Mouse (Mus musculus): Measurements from ENCODE around the gene Csmd2.

Csmd2 gene

DNA sequence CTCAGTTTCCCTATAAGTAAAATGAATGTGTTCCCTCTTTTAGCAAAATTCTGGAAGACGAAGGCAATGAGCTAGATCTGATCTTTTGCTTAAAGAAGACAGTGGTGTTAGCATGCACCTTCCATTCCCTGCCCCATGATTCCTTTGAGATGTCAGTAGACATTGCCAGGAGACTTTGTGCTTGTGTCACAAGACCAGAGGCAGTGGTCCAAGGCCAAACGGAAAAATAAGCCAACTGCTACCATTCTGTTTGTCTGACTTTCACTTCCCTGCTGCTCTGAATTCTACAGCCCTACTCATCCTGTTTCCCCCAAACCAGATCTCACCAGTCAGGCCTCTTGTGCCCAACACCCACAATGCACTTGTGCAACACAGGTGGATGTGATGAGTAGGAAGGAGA lies 427.1 kb downstream of the Csmd2 start:
- DNase-seq (ENCODE audit: extremely low spot score): no peak

- DNase-seq (ENCODE audit: extremely low spot score): no peak
Observed at GRCm38 (mm10) chr4:128419988-128420617, 432.4 kb downstream of the Csmd2 start.

DNA sequence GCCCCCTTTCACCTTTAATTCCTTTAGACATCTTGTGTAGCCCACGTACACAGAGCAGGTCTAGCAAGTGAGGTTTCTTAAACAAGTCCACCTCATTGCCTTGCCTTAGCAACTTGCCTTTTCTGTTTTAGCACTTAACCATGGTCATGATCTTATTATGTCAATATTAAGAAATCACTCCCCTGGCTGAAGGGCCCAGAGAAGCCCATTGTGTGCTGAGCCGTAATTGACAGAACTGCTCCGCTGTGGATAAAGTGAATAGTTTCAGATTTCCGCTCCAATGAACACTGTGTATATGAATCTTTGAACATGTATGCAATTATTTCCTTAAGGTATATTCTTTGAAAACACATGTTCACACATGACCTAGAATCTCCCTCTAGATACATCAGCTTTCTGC lies 434.8 kb downstream of the Csmd2 start:
- DNase-seq (ENCODE audit: extremely low spot score): no peak

GRCm38 (mm10) chr4:128425339-128425738 lies 437.7 kb downstream of the Csmd2 start:
- no peak for DNase-seq (ENCODE audit: extremely low spot score)

DNA sequence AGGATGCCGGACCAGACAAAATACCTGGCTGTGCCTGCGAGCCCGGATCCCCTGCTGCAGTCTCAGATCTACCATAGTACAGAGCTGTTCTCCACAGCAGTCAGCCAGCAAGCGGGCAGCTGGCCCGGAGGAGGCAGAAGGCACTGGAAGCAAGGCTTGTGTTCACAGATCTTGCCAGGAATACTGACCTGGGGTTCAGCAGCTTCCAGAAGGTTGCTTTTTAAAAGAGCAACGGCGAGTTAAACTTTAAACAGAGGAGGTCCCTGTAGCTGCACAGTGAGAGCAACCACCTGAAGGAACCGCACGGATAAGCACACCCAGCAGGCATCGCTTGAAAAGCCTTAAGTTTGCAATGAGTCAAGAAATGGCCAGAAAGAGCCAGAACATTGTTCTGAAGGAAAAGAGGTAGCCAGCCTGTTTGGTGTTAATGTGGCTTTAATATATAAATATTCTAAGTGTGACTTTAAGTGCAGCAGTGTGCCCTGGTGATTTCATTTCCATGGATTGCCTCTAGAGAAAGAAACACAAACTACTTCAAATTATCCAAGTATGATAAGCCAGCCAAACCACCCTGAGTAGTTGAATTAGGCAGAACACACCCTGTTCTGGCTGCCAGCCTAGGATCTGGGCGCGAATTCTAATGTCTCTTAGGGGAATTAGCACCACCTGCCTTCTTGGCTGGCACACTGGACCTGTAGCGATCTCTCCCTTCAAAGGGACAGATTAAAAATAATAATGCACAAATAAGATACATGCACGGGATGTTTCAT lies 439.8 kb downstream of the Csmd2 start:
- no peak for DNase-seq (ENCODE audit: extremely low spot score)

- DNase-seq (ENCODE audit: extremely low spot score): no peak
Observed at GRCm38 (mm10) chr4:128428303-128429107, 440.8 kb downstream of the Csmd2 start.

DNA sequence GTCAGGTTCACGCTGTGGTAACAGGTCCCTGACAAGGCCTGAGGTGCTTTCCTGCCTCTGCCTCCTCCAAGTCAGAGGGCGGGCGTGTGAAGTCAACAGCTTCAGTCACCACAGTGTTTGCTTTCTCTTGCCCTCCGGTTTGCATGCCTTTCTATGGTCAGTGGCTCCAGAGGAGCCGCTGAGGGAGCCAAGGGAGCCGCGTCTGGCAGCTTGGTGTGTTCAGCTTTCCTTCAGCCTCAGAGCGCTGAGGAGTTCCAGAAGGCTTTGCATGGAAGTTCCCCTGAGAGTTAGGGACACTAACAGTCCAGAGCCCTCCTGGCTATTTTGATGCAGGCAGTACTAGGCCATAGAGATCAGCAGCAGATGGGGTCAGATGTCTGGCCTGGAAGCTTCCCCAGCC lies 441.9 kb downstream of the Csmd2 start:
- no peak for DNase-seq (ENCODE audit: extremely low spot score)

GRCm38 (mm10) chr4:128440550-128440949 lies 452.9 kb downstream of the Csmd2 start:
- DNase-seq (ENCODE audit: extremely low spot score): no peak

DNA sequence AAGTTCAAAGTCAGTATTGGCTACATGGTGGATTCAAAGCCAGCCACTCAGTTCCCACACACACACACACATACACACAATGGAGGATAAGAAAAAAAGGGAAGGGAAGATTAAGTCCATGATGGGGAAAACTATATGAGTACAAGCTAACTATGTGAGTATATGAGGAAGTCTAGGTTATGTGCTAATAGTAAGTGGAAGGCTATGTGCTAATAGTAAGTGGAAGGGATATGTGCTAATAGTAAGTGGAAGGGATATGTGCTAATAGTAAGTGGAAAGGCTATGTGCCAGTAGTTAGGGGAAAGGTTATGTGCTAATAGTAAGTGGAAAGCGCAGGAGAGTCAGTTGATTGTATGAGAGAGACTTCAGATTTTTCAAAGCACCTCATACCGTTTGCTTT lies 453.6 kb downstream of the Csmd2 start:
- no peak for DNase-seq (ENCODE audit: extremely low spot score)

GRCm38 (mm10) chr4:128442791-128443190 lies 455.1 kb downstream of the Csmd2 start:
- DNase-seq (ENCODE audit: extremely low spot score): no peak

DNA sequence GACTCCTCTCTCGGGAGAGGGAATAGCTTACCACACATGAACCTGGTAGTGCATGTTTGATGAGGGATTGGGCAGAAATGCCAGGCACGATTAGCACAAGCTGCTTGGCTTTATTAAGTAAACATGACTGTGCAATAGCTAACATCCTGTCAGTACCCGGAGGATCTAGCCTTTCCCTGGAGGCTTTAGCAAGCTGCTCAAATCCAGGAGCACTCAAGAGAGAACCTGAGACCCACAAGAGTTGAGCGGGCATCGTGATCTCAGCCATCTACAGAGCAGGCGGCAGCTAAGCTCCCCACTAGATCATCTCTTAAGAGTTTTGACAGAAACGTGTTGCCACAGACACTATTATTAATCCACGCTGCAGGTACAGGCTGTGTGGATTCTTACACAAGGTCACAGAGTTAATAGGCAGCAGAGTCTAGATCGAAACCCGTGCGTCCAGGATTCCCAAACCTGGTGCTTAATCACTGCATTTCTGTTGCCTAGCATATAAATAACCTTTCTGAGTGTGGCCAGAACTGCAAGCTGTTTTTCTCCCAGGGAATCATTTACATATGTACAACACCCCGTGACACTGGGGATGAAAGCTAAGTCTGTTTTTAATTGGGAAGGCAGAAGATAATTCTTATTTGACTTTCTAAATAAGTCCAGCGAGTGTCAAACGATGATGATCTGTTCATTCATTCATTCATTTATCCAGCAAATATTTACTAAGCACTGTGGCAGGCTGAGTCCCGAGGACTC lies 458.0 kb downstream of the Csmd2 start:
- DNase-seq (ENCODE audit: extremely low spot score): no peak

DNA sequence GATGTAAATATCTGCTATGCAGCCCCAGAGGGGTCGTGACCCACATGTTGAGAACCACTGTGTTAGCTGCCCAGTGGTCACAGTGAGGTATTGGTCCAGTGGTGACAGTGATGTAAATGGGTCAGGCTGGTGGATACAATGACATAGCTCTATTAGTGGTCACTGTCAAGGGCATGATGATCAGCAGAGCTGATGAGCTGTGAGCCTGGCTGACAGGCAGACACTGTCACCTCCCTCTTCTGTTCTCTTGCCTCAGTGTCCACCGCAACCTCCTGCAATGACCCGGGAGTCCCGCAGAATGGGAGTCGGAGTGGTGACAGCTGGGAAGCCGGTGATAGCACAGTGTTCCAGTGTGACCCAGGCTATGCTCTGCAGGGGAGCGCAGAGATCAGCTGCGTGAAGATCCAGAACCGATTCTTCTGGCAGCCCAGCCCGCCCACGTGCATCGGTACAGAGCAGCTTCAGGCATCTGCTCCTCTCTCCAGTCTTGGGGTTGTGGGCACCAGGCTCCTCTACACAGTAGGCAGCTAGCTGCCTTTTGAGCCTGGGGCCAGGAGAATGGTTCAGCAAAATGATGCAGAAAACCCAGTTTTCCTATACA lies 461.3 kb downstream of the Csmd2 start:
- no peak for DNase-seq (ENCODE audit: extremely low spot score)

- DNase-seq (ENCODE audit: extremely low spot score): no peak
Observed at GRCm38 (mm10) chr4:128450137-128450536, 462.5 kb downstream of the Csmd2 start.

DNA sequence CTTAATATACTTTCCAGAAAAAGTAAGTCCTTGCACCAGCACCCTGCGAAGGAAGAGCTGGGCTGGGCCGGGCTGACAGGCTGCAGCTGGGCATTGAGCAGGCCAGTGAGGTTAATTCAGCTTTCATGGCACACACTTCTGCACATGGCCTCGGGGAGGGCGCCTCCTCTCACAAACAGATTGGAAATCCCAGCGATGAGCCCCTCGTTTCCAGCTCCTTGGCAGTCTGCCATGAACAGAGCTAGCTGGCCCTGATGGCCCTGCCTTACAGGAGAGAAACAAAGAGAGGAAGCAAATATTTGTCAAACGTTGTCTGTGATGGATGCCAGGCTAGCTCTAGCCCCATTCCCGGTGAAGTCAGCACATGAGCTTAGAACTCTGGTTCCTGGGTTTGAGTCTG lies 463.3 kb downstream of the Csmd2 start:
- DNase-seq (ENCODE audit: extremely low spot score): no peak

- no peak for DNase-seq (ENCODE audit: extremely low spot score)
Observed at GRCm38 (mm10) chr4:128451383-128451794, 463.7 kb downstream of the Csmd2 start.

- no peak for DNase-seq (ENCODE audit: extremely low spot score)
Observed at GRCm38 (mm10) chr4:128466708-128467107, 479.1 kb downstream of the Csmd2 start.

DNA sequence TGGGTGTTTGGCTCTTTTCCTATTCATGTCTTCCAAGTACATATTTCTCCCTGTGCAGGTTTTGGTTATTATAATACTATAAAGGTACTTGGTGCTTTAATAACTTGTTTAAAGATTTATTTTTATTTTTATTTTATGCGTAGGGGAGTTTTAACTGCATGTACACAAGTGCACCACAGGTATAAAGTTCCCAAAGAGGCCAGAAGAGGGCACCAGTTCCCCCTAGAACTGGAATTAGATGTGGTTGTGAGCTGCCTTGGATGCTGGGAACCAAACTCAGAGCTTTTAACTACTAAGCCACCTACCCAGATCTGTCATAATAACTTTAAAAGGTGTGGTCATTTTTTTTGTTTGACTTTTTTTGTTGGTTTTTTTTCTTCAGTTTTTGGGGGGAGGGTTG lies 480.4 kb downstream of the Csmd2 start:
- no peak for DNase-seq (ENCODE audit: extremely low spot score)

GRCm38 (mm10) chr4:128476249-128476648 lies 488.6 kb downstream of the Csmd2 start:
- DNase-seq (ENCODE audit: extremely low spot score): no peak

GRCm38 (mm10) chr4:128483891-128484290 lies 496.2 kb downstream of the Csmd2 start:
- DNase-seq (ENCODE audit: extremely low spot score): no peak

DNA sequence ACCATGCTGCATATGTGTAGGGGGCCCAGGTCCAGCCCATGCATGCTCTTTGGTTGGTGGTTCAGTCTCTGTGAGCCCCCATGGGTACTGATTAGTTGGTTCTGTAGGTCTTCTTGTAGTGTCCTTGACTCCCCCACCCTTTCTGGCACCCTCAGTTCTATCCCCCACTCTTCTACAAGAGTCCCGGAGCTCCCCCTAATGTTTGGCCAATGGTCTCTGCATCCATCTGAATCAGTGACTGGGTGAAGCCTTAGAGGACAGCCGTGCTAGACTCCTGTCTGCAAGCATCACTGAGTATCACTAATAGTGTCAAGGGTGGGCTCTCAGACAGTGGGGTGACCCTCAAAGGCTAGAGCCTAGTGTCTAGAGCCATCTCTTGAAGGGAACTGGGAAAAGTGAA lies 497.0 kb downstream of the Csmd2 start:
- no peak for DNase-seq (ENCODE audit: extremely low spot score)

DNA sequence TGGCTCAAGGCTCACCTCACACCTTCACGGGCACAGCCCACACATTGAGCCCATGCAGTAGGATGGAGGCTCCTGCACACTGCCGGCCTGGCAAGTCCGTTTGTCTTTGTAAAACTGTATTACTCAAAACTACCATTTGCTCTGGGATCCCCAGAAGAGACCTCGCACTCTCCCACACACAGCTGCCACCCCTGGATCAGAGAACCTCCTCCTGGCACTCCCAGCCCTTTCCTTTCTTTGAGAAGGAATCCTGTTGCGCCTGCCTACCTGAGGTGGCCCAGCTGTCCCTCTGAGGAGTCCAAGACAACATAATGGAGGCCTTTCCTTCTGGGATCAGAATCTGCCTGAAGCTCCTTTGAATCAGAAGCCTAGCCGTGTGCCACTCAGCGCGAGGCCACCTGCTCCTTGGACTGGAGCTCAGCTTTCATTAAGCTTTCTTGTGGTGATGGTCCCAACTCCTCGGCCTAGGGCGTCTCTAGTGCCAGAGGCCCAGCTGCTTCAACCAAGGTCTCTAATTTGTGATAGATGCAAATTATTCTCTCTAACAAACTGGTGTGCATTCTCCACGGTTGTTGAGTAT lies 502.0 kb downstream of the Csmd2 start:
- no peak for DNase-seq (ENCODE audit: extremely low spot score)
